Mouse (Mus musculus) lung, adult 2 months (tissue): ENCODE results near the gene Arhgap19.

Experiments used
- CTCF ChIP-seq: fragments of 200-500 bp; IDR thresholded peaks from 2 replicates; pipeline ENCODE4 v1.5.1; 2011; ENCODE audit warnings: mild to moderate bottlenecking, low read length, control low read depth; ENCODE audit not compliant: insufficient read depth
- POLR2A ChIP-seq: fragments of 200-500 bp; IDR thresholded peaks from 2 replicates; pipeline ENCODE4 v1.6.1; 2011; ENCODE audit warnings: low read depth, mild to moderate bottlenecking, control low read depth, low read length, borderline replicate concordance; ENCODE audit errors: extremely low read depth

GRCm38 (mm10) chr19:41766628-41767027 is 35.2 kb downstream of the Arhgap19 start:
- no peak for TF ChIP-seq POLR2A
- no peak for TF ChIP-seq CTCF
